Mouse (Mus musculus): Measurements from ENCODE around the gene Dtx2. TPM values are rescaled to one million over a fixed set of nuclear protein-coding genes. Genes with fewer than 3 reads are reported as not detected.

The Dtx2 gene
- polyA plus RNA-seq, 1 experiment from 2014 or later, result 22.9 TPM

GRCm38 (mm10) chr5:135990601-135991000 lies 4.0 kb upstream of the Dtx2 start:
- H3K9ac ChIP-seq (ENCODE audit: low read depth, low read length), result no peak overlapping the region
- no peak for ATAC-seq
- no peak overlapping the region for H3K4me3 ChIP-seq (ENCODE audit: low read length)
- peaks cover 3% of the 10 kb centered on the region; the same call in 1 of the 2 replicates for H3K4me1 ChIP-seq (ENCODE audit: control insufficient read depth, insufficient read depth, low read depth, low read length)
- no peaks in the 10 kb centered on the region for H3K9me3 ChIP-seq (ENCODE audit: control insufficient read depth, low read length)
- no peak overlapping the region for H3K4me2 ChIP-seq (ENCODE audit: low read length)
- H3K36me3 ChIP-seq (ENCODE audit: control insufficient read depth, insufficient read depth, low read length), result no peaks in the 10 kb centered on the region
- no peak overlapping the region for H3K27ac ChIP-seq (ENCODE audit: low read depth, low read length)
- H3K27me3 ChIP-seq (replicated peaks; ENCODE audit: control insufficient read depth, insufficient read depth, low read length), result no peaks in the 10 kb centered on the region
- WGBS, result 74% methylated on average over 5 of the region's 5 CpGs

GRCm38 (mm10) chr5:135993381-135993965 lies 1.1 kb upstream of the Dtx2 start:
- H3K9me3 ChIP-seq (ENCODE audit: control insufficient read depth, low read length), result no peaks in the 10 kb centered on the region
- WGBS, result 61% methylated on average over 5 of the region's 5 CpGs
- no peak for ATAC-seq
- peaks cover 11% of the 10 kb centered on the region for H3K4me1 ChIP-seq (ENCODE audit: control insufficient read depth, insufficient read depth, low read depth, low read length)
- H3K27ac ChIP-seq (ENCODE audit: low read depth, low read length), result no peak overlapping the region
- H3K4me2 ChIP-seq (ENCODE audit: low read length), result no peak overlapping the region
- no peak overlapping the region for H3K4me3 ChIP-seq (ENCODE audit: low read length)
- no peaks in the 10 kb centered on the region for H3K27me3 ChIP-seq (replicated peaks; ENCODE audit: control insufficient read depth, insufficient read depth, low read length)
- H3K9ac ChIP-seq (ENCODE audit: low read depth, low read length), result no peak overlapping the region
- peaks cover 8% of the 10 kb centered on the region for H3K36me3 ChIP-seq (ENCODE audit: control insufficient read depth, insufficient read depth, low read length)

DNA sequence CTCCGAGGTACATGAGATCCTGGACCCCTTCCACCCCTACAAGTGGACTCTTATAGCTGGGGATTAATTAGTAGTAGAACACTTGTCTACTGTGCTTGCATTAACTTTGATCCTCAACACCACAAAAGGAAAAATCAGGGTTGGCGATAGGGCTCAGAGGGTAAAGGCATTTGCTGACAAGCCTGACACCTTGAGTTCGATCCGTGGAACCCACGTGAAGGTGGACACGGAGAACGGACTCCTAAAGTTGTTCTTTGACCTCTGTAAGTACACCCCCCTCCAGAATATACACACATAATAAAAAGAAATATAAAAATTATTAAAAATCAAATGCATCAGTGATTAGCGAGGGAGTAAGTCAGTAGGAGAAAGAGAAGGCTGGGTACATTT lies 270 bp upstream of the Dtx2 start:
- WGBS, result 66% methylated on average over 8 of the region's 8 CpGs
- Histone ChIP-seq H3K4me3 (ENCODE audit: low read length) (no peak overlapping the region), H3K36me3 (ENCODE audit: control insufficient read depth, insufficient read depth, low read length) (peaks cover 11% of the 10 kb centered on the region), H3K27me3 (replicated peaks; ENCODE audit: control insufficient read depth, insufficient read depth, low read length) (no peaks in the 10 kb centered on the region), H3K4me2 (ENCODE audit: low read length) (no peak overlapping the region), H3K4me1 (ENCODE audit: control insufficient read depth, insufficient read depth, low read depth, low read length) (peaks cover 11% of the 10 kb centered on the region), H3K9me3 (ENCODE audit: control insufficient read depth, low read length) (no peaks in the 10 kb centered on the region; the same call in 1 of the 2 replicates), H3K27ac (ENCODE audit: low read depth, low read length) (no peak overlapping the region), H3K9ac (ENCODE audit: low read depth, low read length) (no peak overlapping the region)
- no peak for ATAC-seq

GRCm38 (mm10) chr5:135996162-135996561 lies 1.6 kb downstream of the Dtx2 start:
- WGBS, result 86% methylated on average over 8 of the region's 8 CpGs
- no peak for ATAC-seq

GRCm38 (mm10) chr5:136001222-136001621 lies 6.6 kb downstream of the Dtx2 start:
- H3K27me3 ChIP-seq (replicated peaks; ENCODE audit: control insufficient read depth, insufficient read depth, low read length), result no peaks in the 10 kb centered on the region
- H3K4me3 ChIP-seq (ENCODE audit: low read length), result no peak overlapping the region
- H3K4me1 ChIP-seq (ENCODE audit: control insufficient read depth, insufficient read depth, low read depth, low read length), result peaks cover 2% of the 10 kb centered on the region; the same call in 1 of the 2 replicates
- ATAC-seq, result no peak
- H3K27ac ChIP-seq (ENCODE audit: low read depth, low read length), result no peak overlapping the region
- WGBS, result 93% methylated on average over 6 of the region's 6 CpGs
- H3K4me2 ChIP-seq (ENCODE audit: low read length), result no peak overlapping the region
- no peak overlapping the region for H3K9ac ChIP-seq (ENCODE audit: low read depth, low read length)
- no peaks in the 10 kb centered on the region; the same call in 1 of the 2 replicates for H3K9me3 ChIP-seq (ENCODE audit: control insufficient read depth, low read length)
- peaks cover 14% of the 10 kb centered on the region for H3K36me3 ChIP-seq (ENCODE audit: control insufficient read depth, insufficient read depth, low read length)

More at GRCm38 (mm10) chr5:135996162-135996561, 1.6 kb downstream of the Dtx2 start:
- peaks cover 11% of the 10 kb centered on the region for H3K36me3 ChIP-seq (ENCODE audit: control insufficient read depth, insufficient read depth, low read length)
- H3K4me3 ChIP-seq (ENCODE audit: low read length), result no peak overlapping the region; the same call in 1 of the 2 replicates
- H3K9me3 ChIP-seq (ENCODE audit: control insufficient read depth, low read length), result no peaks in the 10 kb centered on the region; the same call in 1 of the 2 replicates
- H3K4me2 ChIP-seq (ENCODE audit: low read length), result peak overlapping the region; percentile 64; the same call in 1 of the 2 replicates
- no peaks in the 10 kb centered on the region for H3K27me3 ChIP-seq (replicated peaks; ENCODE audit: control insufficient read depth, insufficient read depth, low read length)
- peaks cover 11% of the 10 kb centered on the region for H3K4me1 ChIP-seq (ENCODE audit: control insufficient read depth, insufficient read depth, low read depth, low read length)
- no peak overlapping the region for H3K9ac ChIP-seq (ENCODE audit: low read depth, low read length)
- H3K27ac ChIP-seq (ENCODE audit: low read depth, low read length), result no peak overlapping the region

- Histone ChIP-seq H3K36me3 (ENCODE audit: control insufficient read depth, insufficient read depth, low read length) (peaks cover 14% of the 10 kb centered on the region), H3K4me3 (ENCODE audit: low read length) (no peak overlapping the region), H3K9me3 (ENCODE audit: control insufficient read depth, low read length) (no peaks in the 10 kb centered on the region; the same call in 1 of the 2 replicates), H3K27me3 (replicated peaks; ENCODE audit: control insufficient read depth, insufficient read depth, low read length) (no peaks in the 10 kb centered on the region), H3K4me2 (ENCODE audit: low read length) (no peak overlapping the region), H3K27ac (ENCODE audit: low read depth, low read length) (no peak overlapping the region), H3K4me1 (ENCODE audit: control insufficient read depth, insufficient read depth, low read depth, low read length) (no peaks in the 10 kb centered on the region), H3K9ac (ENCODE audit: low read depth, low read length) (no peak overlapping the region)
- 76% methylated on average over 2 of the region's 2 CpGs for WGBS
- ATAC-seq, result no peak
Observed at GRCm38 (mm10) chr5:136002325-136002724, 7.7 kb downstream of the Dtx2 start.

DNA sequence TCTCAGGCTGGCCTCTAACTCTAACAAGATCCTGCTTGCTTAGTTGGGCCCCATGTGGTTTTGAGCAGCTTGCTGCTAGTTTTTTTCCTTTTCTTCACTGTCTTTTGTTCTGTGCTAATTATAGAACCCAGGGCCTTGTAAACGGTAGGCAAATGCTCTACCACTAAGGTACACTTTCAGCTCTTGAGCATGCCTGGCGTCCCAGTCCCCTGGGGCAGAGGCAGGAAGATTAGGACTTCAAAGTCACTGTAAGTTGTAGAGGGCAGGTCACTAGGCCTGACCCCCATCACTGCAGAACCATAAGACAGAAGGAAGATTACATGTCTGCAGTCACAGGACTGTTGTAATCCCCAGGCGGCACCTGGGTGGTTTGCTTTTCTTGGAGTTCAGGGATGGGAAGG lies 8.2 kb downstream of the Dtx2 start:
- Histone ChIP-seq H3K4me3 (ENCODE audit: low read length) (no peak overlapping the region), H3K4me1 (ENCODE audit: control insufficient read depth, insufficient read depth, low read depth, low read length) (no peaks in the 10 kb centered on the region), H3K27ac (ENCODE audit: low read depth, low read length) (no peak overlapping the region), H3K4me2 (ENCODE audit: low read length) (no peak overlapping the region), H3K36me3 (ENCODE audit: control insufficient read depth, insufficient read depth, low read length) (peaks cover 10% of the 10 kb centered on the region), H3K27me3 (replicated peaks; ENCODE audit: control insufficient read depth, insufficient read depth, low read length) (no peaks in the 10 kb centered on the region), H3K9ac (ENCODE audit: low read depth, low read length) (no peak overlapping the region), H3K9me3 (ENCODE audit: control insufficient read depth, low read length) (no peaks in the 10 kb centered on the region; the same call in 1 of the 2 replicates)
- no peak for ATAC-seq
- 56% methylated on average over 3 of the region's 3 CpGs for WGBS

- Histone ChIP-seq H3K36me3 (ENCODE audit: control insufficient read depth, insufficient read depth, low read length) (peaks cover 3% of the 10 kb centered on the region; the same call in 1 of the 2 replicates), H3K27ac (ENCODE audit: low read depth, low read length) (no peak overlapping the region), H3K27me3 (replicated peaks; ENCODE audit: control insufficient read depth, insufficient read depth, low read length) (no peaks in the 10 kb centered on the region), H3K4me2 (ENCODE audit: low read length) (no peak overlapping the region), H3K9ac (ENCODE audit: low read depth, low read length) (no peak overlapping the region), H3K4me3 (ENCODE audit: low read length) (no peak overlapping the region), H3K4me1 (ENCODE audit: control insufficient read depth, insufficient read depth, low read depth, low read length) (no peaks in the 10 kb centered on the region), H3K9me3 (ENCODE audit: control insufficient read depth, low read length) (no peaks in the 10 kb centered on the region)
- 74% methylated on average over 4 of the region's 4 CpGs for WGBS
- no peak for ATAC-seq
Observed at GRCm38 (mm10) chr5:136004537-136004936, 9.9 kb downstream of the Dtx2 start.

- Histone ChIP-seq H3K9ac (ENCODE audit: low read depth, low read length) (no peak overlapping the region), H3K9me3 (ENCODE audit: control insufficient read depth, low read length) (no peaks in the 10 kb centered on the region), H3K4me2 (ENCODE audit: low read length) (no peak overlapping the region), H3K36me3 (ENCODE audit: control insufficient read depth, insufficient read depth, low read length) (peaks cover 11% of the 10 kb centered on the region; the same call in 1 of the 2 replicates), H3K4me3 (ENCODE audit: low read length) (no peak overlapping the region), H3K4me1 (ENCODE audit: control insufficient read depth, insufficient read depth, low read depth, low read length) (no peaks in the 10 kb centered on the region), H3K27me3 (replicated peaks; ENCODE audit: control insufficient read depth, insufficient read depth, low read length) (no peaks in the 10 kb centered on the region), H3K27ac (ENCODE audit: low read depth, low read length) (no peak overlapping the region)
- no peak for ATAC-seq
- 77% methylated on average over 7 of the region's 7 CpGs for WGBS
Observed at GRCm38 (mm10) chr5:136007745-136008144, 13.1 kb downstream of the Dtx2 start.

Data from hindbrain, embryonic 16.5 days (tissue).